Mouse (Mus musculus): Measurements from ENCODE around the gene Cela2a.

DNA sequence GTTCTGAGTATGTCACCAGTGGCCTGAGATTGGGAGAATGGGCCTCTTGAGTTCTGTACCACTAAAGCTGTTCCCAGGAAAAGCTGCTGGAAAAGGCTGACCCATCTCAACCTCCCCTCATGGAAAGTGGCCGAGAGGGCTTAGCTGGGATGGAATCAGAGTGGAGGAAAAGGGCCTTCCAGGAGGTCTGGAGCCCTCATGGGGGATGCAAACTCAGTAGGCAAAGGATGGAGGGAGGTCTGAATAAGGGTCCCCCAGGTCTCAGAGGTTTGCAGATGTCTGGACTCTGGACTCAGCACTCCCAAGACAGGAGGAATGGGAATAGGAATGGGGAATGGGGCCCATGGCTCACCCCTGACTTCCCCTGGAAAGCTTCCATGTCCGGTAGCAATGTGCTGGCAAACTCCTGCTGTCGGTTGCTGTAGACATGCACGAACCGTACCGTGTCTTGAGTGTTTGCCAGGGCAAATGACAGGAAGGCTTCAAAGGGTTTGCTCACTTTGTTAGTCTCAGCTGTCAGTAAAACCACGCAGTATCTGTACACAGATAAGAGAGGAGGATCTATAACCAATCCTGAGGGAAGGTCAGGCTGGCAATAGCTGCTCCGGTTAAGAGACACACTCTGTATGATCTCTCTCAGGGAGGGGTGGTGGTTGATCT lies 56.3 kb downstream of the Cela2a start:
- TF ChIP-seq GATA1 (IDR thresholded peaks at IDR 0.05; ENCODE audit: low read length): no peak
- TF ChIP-seq TAL1 (IDR thresholded peaks at IDR 0.05; ENCODE audit: low read length): no peak

All from erythroblast, embryonic 14.5 days (primary cell).